Mouse (Mus musculus): ENCODE results near the gene Id4. TPM values are rescaled to one million over a fixed set of nuclear protein-coding genes. Genes with fewer than 3 reads are reported as not detected.

Gene Id4
- polyA plus RNA-seq, 1 experiment, result 21.6 TPM

DNA sequence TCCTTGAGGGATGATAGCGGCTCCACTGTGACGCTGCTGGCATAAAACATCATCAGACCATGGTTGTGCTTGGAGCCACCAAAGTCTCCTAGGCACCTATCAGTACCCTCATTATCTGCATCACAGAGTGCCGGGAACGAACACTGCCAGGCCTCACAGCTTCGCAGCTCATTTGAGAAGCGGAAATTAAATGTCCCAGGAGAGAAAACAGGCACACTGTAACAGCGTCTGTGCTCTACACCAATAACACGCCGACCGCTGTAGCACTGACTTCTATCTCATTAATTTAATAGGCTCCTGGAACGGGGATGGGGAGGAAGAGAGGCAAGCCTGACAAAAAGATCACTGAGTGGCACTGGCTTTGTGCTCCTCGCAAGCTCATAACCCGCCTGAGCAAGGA, 29.4 kb downstream of the Id4 start:
- Histone ChIP-seq H3K4me3 (ENCODE audit: insufficient read depth, low read length) (no peak overlapping the region), H3K4me1 (ENCODE audit: control insufficient read depth, insufficient read depth, low read length) (no peaks in the 10 kb centered on the region), H3K27ac (ENCODE audit: insufficient read depth, low read length) (no peak overlapping the region)
- TF ChIP-seq POLR2A (IDR thresholded peaks at IDR 0.05; ENCODE audit: low read depth, low read length) (no peak), CTCF (IDR thresholded peaks at IDR 0.05; ENCODE audit: borderline replicate concordance, insufficient read depth, low read length) (no peak)

DNA sequence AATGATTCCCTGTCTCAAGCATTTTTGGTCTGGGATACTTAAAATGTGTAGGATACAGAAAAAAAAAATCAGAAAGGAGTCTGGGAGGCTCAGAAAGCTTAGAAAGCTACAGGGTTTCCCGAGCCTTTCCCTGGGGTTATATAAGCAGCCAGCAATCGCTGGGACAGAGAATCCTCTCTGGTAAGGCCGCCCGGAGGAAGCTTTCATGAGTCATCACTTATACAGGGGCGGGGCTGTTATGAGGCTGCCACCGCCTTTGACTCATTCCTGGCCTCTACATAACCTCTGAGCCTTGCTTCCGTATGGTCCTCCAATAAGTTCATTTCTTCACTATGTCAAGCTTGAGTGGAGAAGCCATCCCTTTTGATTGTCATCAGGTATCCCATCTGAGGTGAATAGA, 53.5 kb downstream of the Id4 start:
- TF ChIP-seq POLR2A (IDR thresholded peaks at IDR 0.05; ENCODE audit: low read depth, low read length) (no peak), CTCF (IDR thresholded peaks at IDR 0.05; ENCODE audit: borderline replicate concordance, insufficient read depth, low read length) (no peak)
- no peak overlapping the region for H3K27ac ChIP-seq (ENCODE audit: insufficient read depth, low read length)
- H3K4me3 ChIP-seq (ENCODE audit: insufficient read depth, low read length), result no peak overlapping the region
- H3K4me1 ChIP-seq (ENCODE audit: control insufficient read depth, insufficient read depth, low read length), result no peaks in the 10 kb centered on the region
